Mouse (Mus musculus): Measurements from ENCODE around the gene Nup160.

- peak; percentile 16; the same call in 1 of the 2 replicates for TF ChIP-seq CTCF (IDR thresholded peaks at IDR 0.05; ENCODE audit: low read depth)
- TF ChIP-seq EP300 (IDR thresholded peaks at IDR 0.05; ENCODE audit: low read depth): no peak
Observed at GRCm38 (mm10) chr2:90678256-90679060, 1.4 kb downstream of the Nup160 start.
